Mouse (Mus musculus) A20 (cell line): ENCODE data around the gene Slc12a7.

Source experiments
- DNase-seq: peaks from one replicate; pipeline ENCODE4 v3.0.0-alpha.2; 2011; ENCODE audit warnings: low read depth, low spot score

Gene Slc12a7

DNA sequence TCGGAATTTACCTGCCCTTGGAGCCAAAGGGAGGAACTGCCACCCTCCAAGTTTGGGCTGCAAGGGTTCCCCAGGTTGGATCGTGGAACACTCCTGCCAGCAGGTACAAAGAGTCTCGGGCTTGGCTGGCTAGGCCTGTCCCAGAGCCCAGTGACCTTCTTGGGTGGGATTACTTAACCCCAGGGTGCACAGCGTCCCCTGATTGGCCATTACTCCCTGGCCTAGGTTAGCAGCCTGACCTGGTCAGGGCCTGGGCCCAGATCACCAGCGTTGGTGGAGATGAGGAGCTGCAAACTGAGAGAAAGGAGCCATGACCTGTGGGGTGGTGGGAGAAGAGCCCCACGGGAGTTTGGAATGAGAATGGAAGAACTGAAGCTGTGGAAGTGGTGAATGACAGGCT is 30.0 kb downstream of the Slc12a7 start:
- DNase-seq, result no peak

DNA sequence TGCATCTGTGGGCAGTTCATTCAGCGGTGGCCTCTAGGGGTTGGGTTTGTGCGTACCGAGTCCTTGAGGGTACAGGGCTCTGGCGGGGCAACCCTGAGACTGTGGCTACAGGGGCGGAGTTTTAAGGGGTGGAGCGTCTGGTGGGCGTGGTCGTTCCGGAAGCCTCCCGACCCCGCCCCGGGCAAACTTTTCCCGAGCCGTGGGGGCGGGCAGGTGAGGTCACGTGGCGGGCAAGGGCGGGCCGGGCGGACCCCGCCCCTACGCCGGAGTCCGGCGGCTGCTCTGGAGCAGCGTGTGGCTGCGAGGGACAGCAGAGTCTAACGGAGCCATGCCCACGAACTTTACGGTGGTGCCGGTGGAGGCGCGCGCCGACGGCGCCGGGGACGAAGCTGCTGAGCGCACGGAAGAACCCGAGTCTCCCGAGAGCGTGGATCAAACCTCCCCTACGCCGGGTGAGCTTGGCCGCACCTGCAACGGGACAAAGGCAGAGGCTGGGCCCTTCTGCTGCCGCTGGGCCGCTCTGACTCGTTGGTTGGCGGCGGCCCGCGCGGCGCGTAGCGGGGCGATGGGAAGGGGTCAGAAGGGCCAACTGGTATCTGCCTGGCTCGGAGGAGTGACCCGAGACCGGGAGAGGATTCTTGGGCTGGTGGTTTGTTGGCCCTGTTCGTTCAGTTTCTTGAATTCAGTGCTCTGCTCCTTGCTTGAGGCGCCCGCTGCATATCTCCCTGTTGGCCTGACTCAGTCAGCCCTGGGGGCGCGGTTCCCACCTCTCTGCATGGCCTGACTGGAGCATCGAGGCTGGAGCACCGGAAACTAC is 30.8 kb downstream of the Slc12a7 start:
- peak; percentile 92 for DNase-seq

DNA sequence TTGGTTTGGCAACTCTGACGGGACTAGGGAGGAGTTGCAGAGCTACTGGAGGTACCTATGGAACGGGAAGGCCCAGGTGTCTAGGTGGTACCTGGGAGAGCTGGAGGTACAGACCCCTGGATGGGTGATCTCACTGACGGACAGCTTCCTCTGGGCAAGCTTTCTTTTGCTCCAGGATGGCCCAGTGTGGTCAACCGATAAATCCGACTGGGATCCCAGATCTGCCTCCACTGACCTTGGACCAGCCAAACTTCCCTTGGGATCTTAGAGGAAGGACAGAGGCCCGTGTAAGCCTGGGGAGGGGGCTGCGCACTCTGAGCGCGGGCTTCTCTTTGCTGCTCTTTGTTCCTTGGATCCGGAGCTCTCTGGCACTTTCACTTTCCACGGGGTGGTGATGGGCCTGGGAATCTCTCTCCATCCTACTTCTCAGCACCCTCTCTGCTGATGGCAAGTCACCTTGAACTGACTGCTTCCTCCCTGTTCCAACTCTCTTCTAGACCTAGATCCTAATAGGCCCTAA is 31.4 kb downstream of the Slc12a7 start:
- no peak for DNase-seq

- no peak for DNase-seq
Observed at GRCm38 (mm10) chr13:73765393-73765792, 32.5 kb downstream of the Slc12a7 start.

DNA sequence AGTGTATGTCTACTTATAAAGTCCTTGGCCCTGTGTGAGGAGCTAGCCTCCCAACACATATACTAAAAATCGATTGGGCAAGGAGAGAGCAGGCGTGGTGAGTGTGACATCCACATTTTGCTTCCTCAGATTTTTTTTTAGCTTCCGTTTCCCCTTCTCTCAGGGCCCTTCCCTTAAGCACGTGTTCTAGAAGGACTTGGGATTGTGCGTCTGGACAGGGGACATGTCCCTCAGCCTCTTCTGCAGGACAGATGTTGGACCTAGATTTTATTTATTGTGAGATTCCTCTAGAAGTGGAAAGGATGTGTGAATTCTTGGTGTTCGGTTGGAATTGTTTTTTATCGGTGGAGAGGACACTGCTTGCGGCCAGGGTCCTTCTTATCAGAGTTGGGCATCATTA is 34.3 kb downstream of the Slc12a7 start:
- DNase-seq, result no peak

- no peak for DNase-seq
Observed at GRCm38 (mm10) chr13:73767754-73768153, 34.9 kb downstream of the Slc12a7 start.

DNA sequence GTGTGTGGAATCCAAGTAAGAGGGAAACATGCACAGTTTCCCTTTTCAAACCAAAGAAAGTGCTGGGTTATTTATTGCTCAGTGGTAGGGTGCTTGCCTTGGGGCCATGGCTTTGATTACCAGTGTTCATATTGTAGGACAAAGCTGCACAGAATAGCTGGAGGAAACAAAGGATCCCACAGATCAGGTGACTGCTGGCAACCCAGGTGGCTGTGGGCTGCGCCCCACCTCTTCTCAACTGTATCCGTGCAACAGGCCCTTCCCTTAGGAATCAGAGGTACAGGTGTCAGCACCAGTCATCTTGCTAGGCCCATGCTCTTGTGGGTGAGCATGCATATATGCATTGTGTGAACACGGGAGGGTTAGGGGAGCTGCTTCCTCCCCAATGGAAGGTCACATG is 35.4 kb downstream of the Slc12a7 start:
- DNase-seq, result no peak

GRCm38 (mm10) chr13:73769916-73770682 is 37.2 kb downstream of the Slc12a7 start:
- no peak for DNase-seq

DNA sequence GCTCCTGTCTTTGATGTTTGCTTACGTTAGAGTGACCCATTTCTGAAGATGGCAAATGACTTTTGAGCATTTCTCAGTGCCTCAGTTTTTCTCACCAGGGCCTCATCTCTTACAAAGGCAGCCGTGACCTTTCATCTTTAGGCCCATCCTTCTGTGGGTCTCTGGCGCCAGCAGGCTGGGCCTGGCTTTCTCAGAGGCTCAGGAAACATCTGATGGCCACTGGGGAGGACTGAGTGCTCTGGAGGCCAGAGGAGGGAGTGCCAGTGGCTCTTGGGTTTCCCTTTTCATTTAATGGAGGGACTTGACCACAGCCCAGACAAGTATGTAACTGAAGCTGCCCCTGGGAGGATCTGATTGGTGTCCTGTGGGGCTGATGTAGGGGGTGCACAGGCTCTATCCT is 38.2 kb downstream of the Slc12a7 start:
- no peak for DNase-seq

DNA sequence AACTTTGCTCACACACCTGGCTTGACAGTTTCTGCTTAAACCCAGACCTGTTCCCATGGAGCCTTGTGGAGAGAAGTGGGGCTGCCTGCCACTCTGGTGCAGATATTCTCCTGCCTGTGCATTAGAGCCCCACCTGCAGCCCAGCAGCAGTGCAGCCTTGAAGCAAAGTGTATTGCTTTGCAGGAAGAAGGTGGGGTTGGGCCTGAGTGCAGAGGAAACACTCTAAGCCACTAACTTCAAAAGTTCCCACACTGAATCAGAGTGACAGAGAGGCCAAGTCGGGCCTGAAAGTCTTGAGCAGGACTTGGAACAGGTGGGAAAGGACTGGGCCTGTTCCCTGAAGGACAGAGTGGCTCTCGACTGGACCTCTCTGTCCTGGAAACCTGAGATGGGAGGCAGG is 39.8 kb downstream of the Slc12a7 start:
- no peak for DNase-seq

GRCm38 (mm10) chr13:73773519-73774205 is 40.8 kb downstream of the Slc12a7 start:
- DNase-seq, result no peak

- DNase-seq, result no peak
Observed at GRCm38 (mm10) chr13:73775786-73776185, 42.9 kb downstream of the Slc12a7 start.

GRCm38 (mm10) chr13:73777578-73777977 is 44.7 kb downstream of the Slc12a7 start:
- DNase-seq, result no peak

- no peak for DNase-seq
Observed at GRCm38 (mm10) chr13:73782486-73782885, 49.6 kb downstream of the Slc12a7 start.

GRCm38 (mm10) chr13:73792176-73792575 is 59.3 kb downstream of the Slc12a7 start:
- DNase-seq, result no peak

DNA sequence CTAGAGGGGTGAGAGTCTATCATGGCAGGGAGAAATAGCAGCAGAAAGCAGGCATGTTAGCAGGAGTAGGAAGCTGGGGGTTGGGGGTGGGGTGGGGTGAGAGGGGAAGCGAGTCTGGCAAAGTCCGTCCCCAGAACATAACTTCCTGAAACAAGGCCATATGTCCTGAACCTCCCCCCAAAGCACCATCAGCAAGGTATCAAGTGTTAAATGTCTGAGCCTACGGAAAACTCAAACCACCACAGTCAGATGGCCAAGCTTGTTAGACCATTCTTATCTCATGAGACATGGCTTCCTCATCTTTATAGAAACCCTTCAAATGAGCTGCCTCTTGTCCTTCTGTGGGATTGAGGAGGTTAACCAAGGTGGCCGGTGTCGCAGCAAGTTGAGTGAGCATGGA is 60.3 kb downstream of the Slc12a7 start:
- DNase-seq, result no peak

- no peak for DNase-seq
Observed at GRCm38 (mm10) chr13:73799110-73799509, 66.2 kb downstream of the Slc12a7 start.

GRCm38 (mm10) chr13:73803450-73804178 is 70.7 kb downstream of the Slc12a7 start:
- peak; percentile 63 for DNase-seq

- no peak for DNase-seq
Observed at GRCm38 (mm10) chr13:73804914-73805313, 72.0 kb downstream of the Slc12a7 start.

DNA sequence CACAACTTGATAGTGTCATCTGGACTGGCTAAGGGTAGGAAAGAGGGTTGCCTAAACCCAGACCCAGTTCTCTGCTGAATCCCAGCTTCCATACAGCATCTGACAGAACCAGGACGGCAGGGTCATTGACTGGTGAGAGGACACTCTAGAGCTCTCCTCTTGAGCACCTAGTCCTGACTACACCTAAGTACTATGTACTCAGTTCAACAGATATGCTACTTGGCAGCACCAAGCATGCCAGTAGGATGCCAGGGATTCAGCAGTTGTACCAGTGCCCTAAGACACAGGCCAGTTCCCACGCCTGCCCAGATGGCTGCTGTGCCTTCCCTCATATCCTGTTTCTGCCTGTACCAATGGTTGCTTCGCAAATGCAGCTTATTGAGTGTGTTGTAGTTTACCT is 80.0 kb downstream of the Slc12a7 start:
- no peak for DNase-seq

DNA sequence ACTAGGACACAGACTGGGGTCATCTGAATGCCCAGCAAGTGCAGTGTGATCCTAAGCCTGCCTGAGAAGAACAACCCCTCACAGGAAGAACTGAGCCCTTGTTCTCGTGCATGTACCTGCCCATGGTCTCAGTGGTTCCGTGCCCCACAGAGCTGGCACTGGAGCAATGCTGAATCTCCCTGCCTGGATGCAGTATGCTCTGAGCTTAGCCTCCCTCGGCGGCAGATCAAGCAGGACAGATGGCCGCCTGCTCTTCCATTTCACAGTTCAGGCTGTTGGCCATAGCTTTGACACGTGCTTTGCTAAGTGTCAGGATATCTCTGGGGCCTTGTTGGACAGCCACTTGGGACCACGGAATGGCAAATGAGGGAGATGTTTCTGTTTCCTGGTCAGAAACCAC is 81.3 kb downstream of the Slc12a7 start:
- DNase-seq, result no peak
